ENCODE assay signal across 20 mouse cellular contexts in the genomic region with DNA sequence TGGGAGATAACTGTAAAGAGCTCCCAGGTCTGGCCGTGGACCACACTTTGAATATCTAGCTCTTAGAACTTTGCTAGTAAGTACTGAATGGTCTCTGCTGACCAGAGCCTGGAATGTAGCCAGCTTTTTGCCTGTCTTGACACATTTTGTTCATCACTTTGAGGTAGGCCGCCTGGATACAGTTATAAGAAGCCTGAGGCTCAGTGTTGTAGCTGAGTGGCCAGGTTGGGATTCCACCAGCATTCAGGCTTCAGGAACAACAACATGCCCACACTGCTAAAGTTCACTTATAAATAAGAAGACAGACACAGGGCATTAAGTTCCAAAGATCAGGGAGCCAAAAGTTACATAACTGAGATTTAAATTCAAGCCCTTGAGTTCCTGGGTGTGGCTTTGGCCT. TPM values are rescaled to one million over a fixed set of nuclear protein-coding genes. Genes with fewer than 3 reads are reported as not detected.
DNase-seq lines count a peak whose midpoint lies in the region; ATAC-seq and TF ChIP-seq lines count a peak whose summit lies in the region.
"Had no signal": no experiment of that assay in that cellular context is flagged by ENCODE, and none has a peak within 500 bp of the region (broad histone marks: within the 10 kb centered on the region; RNA-seq: fewer than 3 reads in every experiment).

No protein-coding gene starts in this region.

- H3K4me1 ChIP-seq in kidney, adult 2 months (ENCODE audit: control insufficient read depth, insufficient read depth, low read length): peaks cover 23% of the 10 kb centered on the region; the same call in 1 of the 2 replicates
- H3K4me1 ChIP-seq in kidney, embryonic 16.5 days (ENCODE audit: insufficient read depth, low read length): no peaks in the 10 kb centered on the region
- H3K4me1 ChIP-seq: embryonic facial prominence, embryonic 12.5 days; forebrain, embryonic 12.5 days; hindbrain, embryonic 10.5 days had no signal

- TF ChIP-seq CTCF in kidney, adult 2 months (conservative IDR thresholded peaks at IDR 0.05; ENCODE audit: insufficient read depth, insufficient read length, low read depth, low read length): no peak

- no peak overlapping the region for H3K4me3 ChIP-seq in kidney, adult 2 months (ENCODE audit: insufficient read depth, low read depth, low read length)
- H3K4me3 ChIP-seq in kidney, embryonic 16.5 days (ENCODE audit: low read length): no peak overlapping the region
- H3K4me3 ChIP-seq: embryonic facial prominence, embryonic 12.5 days; forebrain, embryonic 12.5 days; heart, embryonic 12.5 days; hindbrain, embryonic 10.5 days had no signal

- H3K4me2 ChIP-seq in kidney, embryonic 16.5 days (replicated peaks; ENCODE audit: low read depth, low read length): no peak overlapping the region
- H3K4me2 ChIP-seq: embryonic facial prominence, embryonic 12.5 days; forebrain, embryonic 12.5 days; heart, embryonic 12.5 days; hindbrain, embryonic 14.5 days had no signal

- DNase-seq in kidney, adult 2 months: peak; percentile 87
- peak; percentile 25 for DNase-seq in adipocyte (ENCODE audit: low spot score)
- DNase-seq in kidney, postnatal 14 days: peak; percentile 73
- no peak for DNase-seq in yolk sac, embryonic 10.5 days (ENCODE audit: low spot score)
- no peak for DNase-seq in adrenal gland, adult 18-20 months (ENCODE audit: low spot score in 2 of 2)
- DNase-seq: adrenal gland, adult 8-10 months; cerebellum, adult 11-12 months; cerebellum, adult 9-10 months; cerebellum, postnatal 25 days; gastrocnemius, postnatal 25 days had no signal

- no peak for ATAC-seq in kidney, embryonic 16.5 days (ENCODE audit: low FRiP score, low TSS enrichment)
- ATAC-seq: activated CD4-positive, CD25-positive, alpha-beta regulatory T cell, adult 4 months; forebrain, embryonic 16.5 days had no signal

- 46% methylated on average over 2 of the region's 2 CpGs for WGBS in kidney, adult 2 months
- WGBS in kidney, embryonic 16.5 days: 63% methylated on average over 2 of the region's 2 CpGs

- no peak overlapping the region for H3K9ac ChIP-seq in kidney, embryonic 16.5 days (replicated peaks; ENCODE audit: low read length)
- H3K9ac ChIP-seq: embryonic facial prominence, embryonic 12.5 days; forebrain, embryonic 12.5 days; heart, embryonic 12.5 days; hindbrain, embryonic 14.5 days had no signal

- H3K27ac ChIP-seq in kidney, adult 2 months (ENCODE audit: insufficient read depth, low read depth, low read length): peak overlapping the region; percentile 95
- H3K27ac ChIP-seq in kidney, embryonic 16.5 days (ENCODE audit: low read length): no peak overlapping the region
- H3K27ac ChIP-seq: embryonic facial prominence, embryonic 12.5 days; forebrain, embryonic 12.5 days; hindbrain, embryonic 10.5 days; hindbrain, embryonic 14.5 days had no signal

- H3K9me3 ChIP-seq in kidney, embryonic 16.5 days (ENCODE audit: low read length): no peaks in the 10 kb centered on the region
- H3K9me3 ChIP-seq: embryonic facial prominence, embryonic 12.5 days; forebrain, embryonic 12.5 days; heart, embryonic 12.5 days; hindbrain, embryonic 10.5 days had no signal

- H3K27me3 ChIP-seq in kidney, adult 2 months (replicated peaks; ENCODE audit: control insufficient read depth, insufficient read depth, low read length): no peaks in the 10 kb centered on the region
- no peaks in the 10 kb centered on the region for H3K27me3 ChIP-seq in kidney, embryonic 16.5 days (ENCODE audit: insufficient read depth, low read length)
- H3K27me3 ChIP-seq: embryonic facial prominence, embryonic 12.5 days; forebrain, embryonic 12.5 days; heart, embryonic 12.5 days had no signal

- TF ChIP-seq POLR2A in kidney, adult 2 months (IDR thresholded peaks at IDR 0.05; ENCODE audit: low read depth, low read length): no peak

- peaks cover 26% of the 10 kb centered on the region for H3K36me3 ChIP-seq in kidney, adult 2 months (ENCODE audit: control insufficient read depth, insufficient read depth, low read length)
- H3K36me3 ChIP-seq in kidney, embryonic 16.5 days (ENCODE audit: insufficient read depth, low read length): peaks cover 85% of the 10 kb centered on the region

RNA-seq across cellular contexts. Expression of a gene that starts 12.4 kb away (rescaled TPM):
- 27.3 and 30.0 TPM in 2 replicates for polyA plus RNA-seq in kidney, adult 2 months (2012; rRNA removed)
- polyA plus RNA-seq in kidney, embryonic 16.5 days (2015; fragmentation: Nextera tagmentation; extraction: Ambion mirVana): 1.8 and 2.0 TPM in 2 replicates
- total RNA-seq in adrenal gland, adult 18-20 months (2021): 1 to 10 TPM in 1 of 2 experiments, under 1 TPM in 1; 0.63 to 1.3 TPM
- total RNA-seq: granulocyte monocyte progenitor cell, adult 5-6 weeks; MEL had no signal

RNA-seq across cellular contexts. Expression of a gene that starts 39.4 kb away (rescaled TPM):
- 39.8 and 50.1 TPM in 2 replicates for polyA plus RNA-seq in kidney, adult 2 months (2012; rRNA removed)
- 16.3 and 18.8 TPM in 2 replicates for polyA plus RNA-seq in kidney, embryonic 16.5 days (2015; fragmentation: Nextera tagmentation; extraction: Ambion mirVana)
- total RNA-seq in adrenal gland, adult 18-20 months (2021): 10 to 100 TPM; 84.3 to 87.9 TPM

RNA-seq across cellular contexts. Expression of a gene that starts 43.3 kb away (rescaled TPM):
- 50.8 and 61.6 TPM in 2 replicates for polyA plus RNA-seq in kidney, adult 2 months (2012; rRNA removed)
- 32.7 and 33.1 TPM in 2 replicates for polyA plus RNA-seq in kidney, embryonic 16.5 days (2015; fragmentation: Nextera tagmentation; extraction: Ambion mirVana)
- 10 to 100 TPM; 21.5 to 22.4 TPM for total RNA-seq in adrenal gland, adult 18-20 months (2021)

Comparison
In these comparisons a context has a peak if more than half of its experiments do, and no peak if none do; other contexts are left out.
1. DNase-seq: peak in kidney, adult 2 months (single experiment), adipocyte (single experiment) and kidney, postnatal 14 days (single experiment); none in yolk sac, embryonic 10.5 days (single experiment) and adrenal gland, adult 18-20 months (0 of 2).